Mouse (Mus musculus): ENCODE data around the gene Pptc7.

Pptc7 gene

GRCm38 (mm10) chr5:122330269-122330668, 46.1 kb downstream of the Pptc7 start:
- DNase-seq (ENCODE audit: low spot score in 2 of 2), result no peak

- no peak for DNase-seq (ENCODE audit: low spot score in 2 of 2)
Measured at GRCm38 (mm10) chr5:122334682-122335081, 50.5 kb downstream of the Pptc7 start.

- no peak for DNase-seq (ENCODE audit: low spot score in 2 of 2)
Measured at GRCm38 (mm10) chr5:122336554-122337294, 52.6 kb downstream of the Pptc7 start.

GRCm38 (mm10) chr5:122342874-122343273, 58.7 kb downstream of the Pptc7 start:
- no peak for DNase-seq (ENCODE audit: low spot score in 2 of 2)

GRCm38 (mm10) chr5:122343768-122344167, 59.6 kb downstream of the Pptc7 start:
- DNase-seq (ENCODE audit: low spot score in 2 of 2), result no peak

- peak; percentile 48 to 57 for DNase-seq (ENCODE audit: low spot score in 2 of 2)
Measured at GRCm38 (mm10) chr5:122344260-122344659, 60.1 kb downstream of the Pptc7 start.

- DNase-seq (ENCODE audit: low spot score in 2 of 2), result no peak
Measured at GRCm38 (mm10) chr5:122345777-122346176, 61.6 kb downstream of the Pptc7 start.

GRCm38 (mm10) chr5:122353807-122354491, 69.8 kb downstream of the Pptc7 start, which contains the start of the genes Rad9b and Vps29:
TSS of gene Rad9b (minus strand) at chr5:122354233.
TSS of gene Vps29 (plus strand) at chr5:122354369.
- DNase-seq (ENCODE audit: low spot score in 2 of 2), result peak; percentile 92 to 96

GRCm38 (mm10) chr5:122354492-122355067, 70.4 kb downstream of the Pptc7 start:
- no peak for DNase-seq (ENCODE audit: low spot score in 2 of 2)

- peak in 1 of 2 experiments; percentile 25 for DNase-seq (ENCODE audit: low spot score in 2 of 2)
Measured at GRCm38 (mm10) chr5:122371591-122372191, 87.5 kb downstream of the Pptc7 start, which contains the start of gene Gpn3. TSS of gene Gpn3 (plus strand) at chr5:122371876.

- DNase-seq (ENCODE audit: low spot score in 2 of 2), result peak; percentile 99
Measured at GRCm38 (mm10) chr5:122372192-122372769, 88.1 kb downstream of the Pptc7 start, which contains the start of gene Fam216a. TSS of gene Fam216a (minus strand) at chr5:122372364.

- no peak for DNase-seq (ENCODE audit: low spot score in 2 of 2)
Measured at GRCm38 (mm10) chr5:122372878-122373277, 88.7 kb downstream of the Pptc7 start.
